Mouse (Mus musculus): ENCODE measurements around the gene 1700016C15Rik. TPM values are rescaled to one million over a fixed set of nuclear protein-coding genes. Genes with fewer than 3 reads are reported as not detected.
A peak's percentile ranks its signal among the peaks of the same experiment; 100 is the strongest.

Gene 1700016C15Rik
- not detected in 2 replicates for polyA plus RNA-seq (2012; ENCODE audit: insufficient read depth, insufficient read length, missing spikeins)

- no peak within 1 kb of the TSS for H3K4me3 ChIP-seq (ENCODE audit: insufficient read depth, low read depth, low read length)
- H3K27ac ChIP-seq (replicated peaks; ENCODE audit: low read depth, low read length) = no peak within 1 kb of the TSS
- H3K4me1 ChIP-seq (ENCODE audit: control insufficient read depth, insufficient read depth, insufficient read length, low read length) = no peaks in the 10 kb centered on the region
Measured at GRCm38 (mm10) chr1:177729043-177730024, at the start of gene 1700016C15Rik. Gene 1700016C15Rik (plus strand): TSS chr1:177729814.

GRCm38 (mm10) chr1:177681239-177681638 lies 48.4 kb upstream of the 1700016C15Rik start:
- H3K4me1 ChIP-seq (ENCODE audit: control insufficient read depth, insufficient read depth, insufficient read length, low read length) = no peaks in the 10 kb centered on the region
- no peak overlapping the region for H3K4me3 ChIP-seq (ENCODE audit: insufficient read depth, low read depth, low read length)
- H3K27ac ChIP-seq (replicated peaks; ENCODE audit: low read depth, low read length) = no peak overlapping the region

GRCm38 (mm10) chr1:177683931-177684836 lies 45.4 kb upstream of the 1700016C15Rik start:
- H3K27ac ChIP-seq (replicated peaks; ENCODE audit: low read depth, low read length) = no peak overlapping the region
- no peak overlapping the region for H3K4me3 ChIP-seq (ENCODE audit: insufficient read depth, low read depth, low read length)
- H3K4me1 ChIP-seq (ENCODE audit: control insufficient read depth, insufficient read depth, insufficient read length, low read length) = no peaks in the 10 kb centered on the region

GRCm38 (mm10) chr1:177684901-177685300 lies 44.7 kb upstream of the 1700016C15Rik start:
- Histone ChIP-seq H3K27ac (replicated peaks; ENCODE audit: low read depth, low read length) (no peak overlapping the region), H3K4me1 (ENCODE audit: control insufficient read depth, insufficient read depth, insufficient read length, low read length) (no peaks in the 10 kb centered on the region), H3K4me3 (ENCODE audit: insufficient read depth, low read depth, low read length) (no peak overlapping the region)

GRCm38 (mm10) chr1:177686137-177686536 lies 43.5 kb upstream of the 1700016C15Rik start:
- no peak overlapping the region for H3K27ac ChIP-seq (replicated peaks; ENCODE audit: low read depth, low read length)

GRCm38 (mm10) chr1:177686982-177687381 lies 42.6 kb upstream of the 1700016C15Rik start:
- Histone ChIP-seq H3K27ac (replicated peaks; ENCODE audit: low read depth, low read length) (no peak overlapping the region), H3K4me1 (ENCODE audit: control insufficient read depth, insufficient read depth, insufficient read length, low read length) (no peaks in the 10 kb centered on the region), H3K4me3 (ENCODE audit: insufficient read depth, low read depth, low read length) (no peak overlapping the region)

More at GRCm38 (mm10) chr1:177686137-177686536, 43.5 kb upstream of the 1700016C15Rik start:
- Histone ChIP-seq H3K4me3 (ENCODE audit: insufficient read depth, low read depth, low read length) (no peak overlapping the region), H3K4me1 (ENCODE audit: control insufficient read depth, insufficient read depth, insufficient read length, low read length) (no peaks in the 10 kb centered on the region)

- Histone ChIP-seq H3K4me3 (ENCODE audit: insufficient read depth, low read depth, low read length) (no peak overlapping the region), H3K27ac (replicated peaks; ENCODE audit: low read depth, low read length) (no peak overlapping the region), H3K4me1 (ENCODE audit: control insufficient read depth, insufficient read depth, insufficient read length, low read length) (no peaks in the 10 kb centered on the region)
Measured at GRCm38 (mm10) chr1:177692491-177692890, 37.1 kb upstream of the 1700016C15Rik start.

- Histone ChIP-seq H3K4me1 (ENCODE audit: control insufficient read depth, insufficient read depth, insufficient read length, low read length) (no peaks in the 10 kb centered on the region), H3K4me3 (ENCODE audit: insufficient read depth, low read depth, low read length) (no peak overlapping the region), H3K27ac (replicated peaks; ENCODE audit: low read depth, low read length) (no peak overlapping the region)
Measured at GRCm38 (mm10) chr1:177693486-177694252, 35.9 kb upstream of the 1700016C15Rik start.

GRCm38 (mm10) chr1:177700560-177700959 lies 29.1 kb upstream of the 1700016C15Rik start:
- Histone ChIP-seq H3K27ac (replicated peaks; ENCODE audit: low read depth, low read length) (no peak overlapping the region), H3K4me1 (ENCODE audit: control insufficient read depth, insufficient read depth, insufficient read length, low read length) (no peaks in the 10 kb centered on the region), H3K4me3 (ENCODE audit: insufficient read depth, low read depth, low read length) (no peak overlapping the region)

GRCm38 (mm10) chr1:177702481-177703146 lies 27.0 kb upstream of the 1700016C15Rik start:
- H3K4me3 ChIP-seq (ENCODE audit: insufficient read depth, low read depth, low read length) = peak overlapping the region; percentile 41
- H3K27ac ChIP-seq (replicated peaks; ENCODE audit: low read depth, low read length) = no peak overlapping the region
- H3K4me1 ChIP-seq (ENCODE audit: control insufficient read depth, insufficient read depth, insufficient read length, low read length) = no peaks in the 10 kb centered on the region

GRCm38 (mm10) chr1:177703147-177703807 lies 26.3 kb upstream of the 1700016C15Rik start:
- Histone ChIP-seq H3K27ac (replicated peaks; ENCODE audit: low read depth, low read length) (no peak overlapping the region), H3K4me3 (ENCODE audit: insufficient read depth, low read depth, low read length) (no peak overlapping the region), H3K4me1 (ENCODE audit: control insufficient read depth, insufficient read depth, insufficient read length, low read length) (no peaks in the 10 kb centered on the region)

GRCm38 (mm10) chr1:177705204-177705603 lies 24.4 kb upstream of the 1700016C15Rik start:
- H3K27ac ChIP-seq (replicated peaks; ENCODE audit: low read depth, low read length) = no peak overlapping the region
- H3K4me1 ChIP-seq (ENCODE audit: control insufficient read depth, insufficient read depth, insufficient read length, low read length) = peaks cover 2% of the 10 kb centered on the region; the same call in 1 of the 2 replicates
- H3K4me3 ChIP-seq (ENCODE audit: insufficient read depth, low read depth, low read length) = no peak overlapping the region

- Histone ChIP-seq H3K27ac (replicated peaks; ENCODE audit: low read depth, low read length) (no peak overlapping the region), H3K4me3 (ENCODE audit: insufficient read depth, low read depth, low read length) (no peak overlapping the region), H3K4me1 (ENCODE audit: control insufficient read depth, insufficient read depth, insufficient read length, low read length) (peaks cover 2% of the 10 kb centered on the region; the same call in 1 of the 2 replicates)
Measured at GRCm38 (mm10) chr1:177707571-177707970, 22.0 kb upstream of the 1700016C15Rik start.
